Mouse (Mus musculus) kidney, adult 2 months (tissue): ENCODE data around the gene Eif2b2. TPM values are rescaled to one million over a fixed set of nuclear protein-coding genes. Genes with fewer than 3 reads are reported as not detected.

Experiments
- DNase-seq: peaks from one replicate; pipeline ENCODE4 v3.0.0; 2021
- H3K27ac ChIP-seq: fragments of 200-500 bp; 2 replicates; pipeline ENCODE4 v1.5.1; 2012; ENCODE audit warnings: low read depth, low read length, control low read depth, inconsistent platforms; ENCODE audit not compliant: insufficient read depth
- H3K27me3 ChIP-seq: fragments of 200-500 bp; replicated peaks from 2 replicates; pipeline ENCODE4 v1.6.1; 2012; ENCODE audit warnings: mild to moderate bottlenecking, moderate library complexity, low read length, inconsistent platforms; ENCODE audit not compliant: control insufficient read depth, insufficient read depth
- H3K36me3 ChIP-seq: fragments of 200-500 bp; 2 replicates; pipeline ENCODE4 v1.6.1; 2012; ENCODE audit warnings: mild to moderate bottlenecking, moderate library complexity, low read length, inconsistent platforms; ENCODE audit not compliant: control insufficient read depth, insufficient read depth
- H3K4me1 ChIP-seq: fragments of 200-500 bp; 2 replicates; pipeline ENCODE4 v1.6.1; 2011; ENCODE audit warnings: low read length; ENCODE audit not compliant: control insufficient read depth, insufficient read depth
- H3K4me3 ChIP-seq: fragments of 200-500 bp; 2 replicates; pipeline ENCODE4 v1.5.1; 2011; ENCODE audit warnings: mild to moderate bottlenecking, low read depth, low read length, control low read depth; ENCODE audit not compliant: insufficient read depth
- CTCF ChIP-seq: fragments of 200-500 bp; conservative IDR thresholded peaks from 2 replicates; pipeline ENCODE4 v1.5.1; 2011; ENCODE audit warnings: low read depth, mild to moderate bottlenecking, control low read depth, low read length, moderate library complexity, mixed read lengths; ENCODE audit not compliant: insufficient read depth, insufficient read length
- POLR2A ChIP-seq: fragments of 200-500 bp; IDR thresholded peaks from one replicate; pipeline ENCODE4 v1.6.1; 2011; ENCODE audit warnings: low read depth, low read length, control low read depth
- WGBS: fragments of 180-500 bp; shearing (Covaris S2); methylation state at CpG from one replicate; pipeline ENCODE4 v1.1.7; 2018; 5-methylcytosine and 5-hydroxymethylcytosine counted together
- polyA plus RNA-seq: library from polyadenylated mRNA; depleted of rRNA; stranded (reverse); fragments of >200 nt; gene quantifications from 2 replicates; pipeline ENCODE4 v1.2.3, GENCODE M21; 2012

The Eif2b2 gene
- polyA plus RNA-seq, 1 experiment: 101 TPM

DNA sequence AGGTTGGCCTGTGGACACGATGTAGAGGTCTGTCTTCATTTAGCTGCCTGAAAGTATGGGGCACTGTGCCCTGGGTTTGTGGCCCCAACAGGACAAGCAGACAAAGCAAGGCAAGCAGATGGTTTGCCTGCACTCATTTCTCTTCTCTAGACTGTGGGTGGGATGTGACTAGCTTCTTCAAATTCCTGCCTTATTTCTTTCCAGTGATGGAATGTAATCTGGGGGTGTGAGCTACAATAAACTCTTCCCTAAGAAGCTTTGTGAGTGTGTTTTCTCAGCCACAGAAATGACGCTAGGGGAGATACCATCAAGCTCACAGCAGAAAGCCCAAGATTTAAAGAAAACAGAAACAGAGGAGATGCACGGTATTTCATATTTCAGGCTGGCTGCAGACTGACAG lies 32.8 kb downstream of the Eif2b2 start:
- H3K36me3 ChIP-seq: 0 out of 2 replicates have a peak, but pooled peaks cover 3% of the 10 kb centered on the region
- WGBS: 84% methylated on average over 3 of the region's 3 CpGs
- H3K27me3 ChIP-seq: no peaks in the 10 kb centered on the region
- TF ChIP-seq CTCF (no peak), POLR2A (no peak)
- H3K4me3 ChIP-seq: no peak overlapping the region
- no peak overlapping the region for H3K27ac ChIP-seq
- no peak for DNase-seq
- no peaks in the 10 kb centered on the region; the same call in 1 of the 2 replicates for H3K4me1 ChIP-seq

DNA sequence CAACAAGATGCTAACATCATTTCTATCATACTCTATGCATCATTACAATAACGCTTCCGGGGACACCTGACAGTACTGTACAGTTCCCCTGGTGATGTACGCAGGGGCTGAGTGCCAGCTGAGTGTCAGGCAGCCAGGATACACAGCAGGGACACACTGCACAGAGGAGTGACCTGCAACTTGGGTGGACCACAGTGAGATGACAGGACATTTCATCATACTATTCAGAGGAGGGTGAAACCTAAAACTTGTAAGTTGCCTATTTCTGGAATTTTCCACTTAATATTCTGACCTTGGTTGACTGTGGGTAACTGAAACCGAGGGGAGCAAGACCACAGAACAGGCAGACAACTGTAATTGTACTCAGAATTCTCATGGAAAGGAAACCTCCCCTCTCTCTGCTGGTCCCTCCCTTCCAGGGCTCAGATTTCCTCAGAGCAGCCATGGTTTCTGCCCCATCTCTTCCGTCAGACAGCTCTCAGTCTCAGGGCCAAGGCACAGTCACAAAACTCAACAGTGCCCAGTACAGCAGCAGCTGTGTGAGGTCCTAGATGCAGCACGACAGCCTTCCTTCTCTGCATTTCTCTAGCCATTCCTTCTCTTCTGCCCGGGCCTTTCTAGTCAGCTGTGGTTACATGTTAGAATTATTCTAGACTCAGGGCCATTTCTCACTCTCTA lies 36.9 kb downstream of the Eif2b2 start:
- 49% methylated on average over 7 of the region's 7 CpGs for WGBS
- no peaks in the 10 kb centered on the region; the same call in 1 of the 2 replicates for H3K36me3 ChIP-seq
- DNase-seq: no peak
- no peak overlapping the region for H3K4me3 ChIP-seq
- no peaks in the 10 kb centered on the region; the same call in 1 of the 2 replicates for H3K4me1 ChIP-seq
- H3K27me3 ChIP-seq: no peaks in the 10 kb centered on the region
- no peak overlapping the region for H3K27ac ChIP-seq
- TF ChIP-seq POLR2A: no peak
- TF ChIP-seq CTCF: no peak

DNA sequence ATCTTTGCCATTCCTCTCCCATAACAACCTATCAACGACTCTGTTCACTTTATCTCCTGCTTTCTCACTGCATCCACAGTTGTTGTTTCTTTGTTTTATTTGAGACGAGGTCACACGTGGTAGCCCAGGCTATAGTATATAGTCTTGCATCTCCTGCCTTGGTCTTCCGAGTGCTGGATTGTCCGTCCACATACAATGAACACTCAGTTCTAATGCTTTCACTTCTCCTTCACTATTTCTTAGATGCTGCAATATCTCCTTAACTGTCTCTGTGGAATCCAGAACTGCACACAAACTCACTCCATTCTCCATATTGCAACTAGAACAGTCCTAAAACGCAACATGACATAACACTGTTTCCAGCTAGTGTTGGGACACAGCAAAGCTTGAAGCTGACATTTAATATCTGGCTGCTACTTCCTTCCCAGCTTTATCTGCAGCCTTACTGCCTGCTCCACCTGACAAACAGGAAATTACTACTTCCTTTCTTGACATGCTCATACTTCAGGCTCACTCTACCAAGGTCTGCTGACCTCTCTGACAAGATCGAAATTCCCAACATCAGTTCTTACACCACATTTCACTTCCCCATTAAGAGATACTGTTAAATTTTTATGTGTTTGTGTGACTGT lies 37.8 kb downstream of the Eif2b2 start:
- WGBS: 62% methylated on average over 7 of the region's 7 CpGs
- Histone ChIP-seq H3K4me3 (no peak overlapping the region), H3K27ac (peak overlapping the region; percentile 55; the same call in 1 of the 2 replicates), H3K36me3 (no peaks in the 10 kb centered on the region; the same call in 1 of the 2 replicates), H3K4me1 (no peaks in the 10 kb centered on the region; the same call in 1 of the 2 replicates), H3K27me3 (no peaks in the 10 kb centered on the region)
- TF ChIP-seq CTCF: no peak
- DNase-seq: peak; percentile 28

DNA sequence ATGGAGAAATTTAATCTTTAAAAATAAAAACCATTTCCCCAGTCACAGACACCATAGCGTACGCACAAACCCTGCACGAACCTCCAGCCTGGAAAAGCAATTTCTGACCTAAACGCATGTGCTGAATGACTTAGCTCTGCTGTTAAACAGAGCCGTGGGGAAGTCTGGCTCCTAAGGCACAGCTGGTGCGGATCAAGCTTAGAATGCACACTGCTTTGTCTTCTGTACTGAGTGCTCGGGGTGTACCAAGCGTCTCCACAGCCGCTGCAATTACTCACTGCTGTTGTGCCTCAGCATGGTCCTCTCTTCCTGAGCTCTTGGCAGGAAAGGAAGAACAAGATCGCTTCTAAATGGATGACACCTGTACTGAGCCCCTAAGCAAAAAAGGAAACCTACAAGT lies 43.2 kb downstream of the Eif2b2 start:
- Histone ChIP-seq H3K4me1 (no peaks in the 10 kb centered on the region), H3K4me3 (no peak overlapping the region), H3K27ac (no peak overlapping the region), H3K27me3 (no peaks in the 10 kb centered on the region), H3K36me3 (no peaks in the 10 kb centered on the region; the same call in 1 of the 2 replicates)
- no peak for DNase-seq
- WGBS: 68% methylated on average over 10 of the region's 10 CpGs
- TF ChIP-seq CTCF: no peak
- TF ChIP-seq POLR2A: no peak

DNA sequence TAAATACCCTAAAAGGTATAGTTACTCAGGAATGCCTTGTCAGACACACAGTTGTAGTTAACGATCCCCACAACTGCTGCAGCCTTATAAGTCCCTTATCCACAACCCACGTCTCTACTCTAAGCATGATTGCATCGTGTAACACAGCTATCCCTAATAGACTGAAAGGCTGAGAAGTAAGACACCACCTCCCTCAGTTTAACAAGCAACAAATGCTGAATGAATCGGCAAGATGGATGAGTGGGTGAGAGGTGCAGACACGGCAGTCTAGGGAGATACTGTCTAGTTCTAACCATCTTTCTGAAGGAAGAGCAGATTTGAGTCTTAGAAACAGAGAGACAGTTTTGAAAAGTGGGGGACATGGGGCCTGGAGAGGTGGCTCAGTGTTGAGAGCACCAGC lies 43.9 kb downstream of the Eif2b2 start:
- TF ChIP-seq CTCF (no peak), POLR2A (no peak)
- H3K27ac ChIP-seq: no peak overlapping the region
- no peak overlapping the region for H3K4me3 ChIP-seq
- no peak for DNase-seq
- no peaks in the 10 kb centered on the region for H3K4me1 ChIP-seq
- no peaks in the 10 kb centered on the region for H3K27me3 ChIP-seq
- 80% methylated on average over 5 of the region's 5 CpGs for WGBS
- no peaks in the 10 kb centered on the region; the same call in 1 of the 2 replicates for H3K36me3 ChIP-seq

DNA sequence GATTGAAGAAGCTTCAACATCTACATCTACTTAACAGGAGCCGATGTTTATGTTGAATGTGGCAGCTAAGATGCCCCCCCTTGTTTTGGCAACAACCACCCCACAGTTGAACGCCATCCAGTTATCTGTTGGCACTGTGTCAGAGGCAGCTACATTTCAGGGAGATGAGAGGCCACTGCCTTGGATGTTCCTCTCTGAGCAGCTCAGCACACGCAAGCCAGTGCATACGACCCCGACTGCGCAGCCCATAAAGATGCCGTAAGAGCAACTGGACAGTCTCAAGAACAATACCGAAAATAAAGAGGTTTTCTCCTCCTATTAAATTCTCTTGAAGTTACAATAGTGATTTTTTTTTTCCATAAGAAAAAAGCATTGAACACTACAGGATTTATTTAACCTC lies 45.2 kb downstream of the Eif2b2 start:
- H3K27me3 ChIP-seq: no peaks in the 10 kb centered on the region
- no peak for DNase-seq
- H3K4me1 ChIP-seq: no peaks in the 10 kb centered on the region
- 67% methylated on average over 8 of the region's 8 CpGs for WGBS
- H3K4me3 ChIP-seq: no peak overlapping the region
- H3K27ac ChIP-seq: no peak overlapping the region
- no peaks in the 10 kb centered on the region; the same call in 1 of the 2 replicates for H3K36me3 ChIP-seq
- no peak for TF ChIP-seq CTCF
- TF ChIP-seq POLR2A: no peak

DNA sequence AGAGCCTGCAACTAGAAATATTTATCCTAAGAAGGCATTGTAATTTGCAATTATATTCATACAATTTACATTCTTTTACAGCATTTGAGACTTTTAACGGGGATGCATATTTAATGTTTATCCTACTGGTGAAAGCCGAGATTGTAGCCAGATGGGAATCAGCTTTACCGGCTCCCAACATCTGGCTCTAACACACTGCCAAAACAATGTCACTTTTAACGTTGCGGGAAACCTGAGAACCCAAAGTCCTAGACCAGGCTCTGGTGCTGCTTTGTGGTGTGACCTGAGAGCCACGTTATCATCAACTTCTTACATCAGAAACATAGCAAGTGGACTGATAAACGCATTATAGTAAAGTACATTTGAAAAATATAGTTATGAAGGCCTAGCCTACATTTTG lies 45.7 kb downstream of the Eif2b2 start:
- no peaks in the 10 kb centered on the region for H3K27me3 ChIP-seq
- no peak for DNase-seq
- no peak for TF ChIP-seq POLR2A
- TF ChIP-seq CTCF: no peak
- 54% methylated on average over 7 of the region's 7 CpGs for WGBS
- no peak overlapping the region for H3K27ac ChIP-seq
- no peaks in the 10 kb centered on the region; the same call in 1 of the 2 replicates for H3K36me3 ChIP-seq
- no peak overlapping the region for H3K4me3 ChIP-seq
- H3K4me1 ChIP-seq: no peaks in the 10 kb centered on the region
